Mouse (Mus musculus) macrophage (primary cell): ENCODE data around the gene Bcr. TPM values are rescaled to one million over a fixed set of nuclear protein-coding genes. Genes with fewer than 3 reads are reported as not detected.

Experiments used
- H3K27ac ChIP-seq: fragments of 350-480 bp; formaldehyde crosslinking; 2 replicates; pipeline ENCODE4 v1.9.0; 2021
- H3K36me3 ChIP-seq: fragments of 350-480 bp; formaldehyde crosslinking; 2 replicates; pipeline ENCODE4 v1.9.0; 2021; ENCODE audit errors: inconsistent target
- H3K4me3 ChIP-seq: fragments of 350-480 bp; formaldehyde crosslinking; 2 replicates; pipeline ENCODE4 v1.9.0; 2021; ENCODE audit errors: inconsistent target
- H3K79me2 ChIP-seq: fragments of 350-480 bp; formaldehyde crosslinking; 2 replicates; pipeline ENCODE4 v1.9.0; 2021; ENCODE audit errors: inconsistent target
- WGBS: methylation state at CpG from one replicate; pipeline ENCODE4 v1.1.7; 2026; ENCODE audit warnings: inconsistent platforms; ENCODE audit not compliant: missing documents; 5-methylcytosine and 5-hydroxymethylcytosine counted together
- polyA plus RNA-seq: library from polyadenylated mRNA; stranded (reverse); fragments of 250-400 nt; gene quantifications from 3 replicates; pipeline ENCODE4 v1.2.4, GENCODE M21; 2018; ENCODE audit warnings: inconsistent platforms

Bcr gene
- polyA plus RNA-seq, 1 experiment from 2014 or later, result 1.4 TPM

- no peak overlapping the region for H3K4me3 ChIP-seq
- peaks cover 58% of the 10 kb centered on the region for H3K79me2 ChIP-seq
- 84% methylated on average over 4 of the region's 4 CpGs for WGBS
- H3K36me3 ChIP-seq, result peaks cover 24% of the 10 kb centered on the region; the same call in 1 of the 2 replicates
- no peak overlapping the region for H3K27ac ChIP-seq
These were observed 170.2 kb downstream of the Bcr start for GRCm38 (mm10) chr10:75230572-75230971.

GRCm38 (mm10) chr10:75231876-75232275 lies 171.5 kb downstream of the Bcr start:
- Histone ChIP-seq H3K79me2 (peaks cover 49% of the 10 kb centered on the region), H3K36me3 (peaks cover 31% of the 10 kb centered on the region; the same call in 1 of the 2 replicates), H3K4me3 (no peak overlapping the region), H3K27ac (no peak overlapping the region)
- WGBS, result 92% methylated on average over 1 of the region's 1 CpGs

GRCm38 (mm10) chr10:75232612-75233155 lies 172.3 kb downstream of the Bcr start:
- peaks cover 45% of the 10 kb centered on the region for H3K79me2 ChIP-seq
- peaks cover 31% of the 10 kb centered on the region; the same call in 1 of the 2 replicates for H3K36me3 ChIP-seq
- no peak overlapping the region for H3K27ac ChIP-seq
- 87% methylated on average over 4 of the region's 4 CpGs for WGBS
- no peak overlapping the region for H3K4me3 ChIP-seq

- Histone ChIP-seq H3K79me2 (peaks cover 37% of the 10 kb centered on the region; the same call in 1 of the 2 replicates), H3K4me3 (no peak overlapping the region), H3K36me3 (peaks cover 35% of the 10 kb centered on the region; the same call in 1 of the 2 replicates), H3K27ac (no peak overlapping the region)
- WGBS, result 89% methylated on average over 2 of the region's 2 CpGs
These were observed 173.1 kb downstream of the Bcr start for GRCm38 (mm10) chr10:75233489-75233888.

Other genes starting within 250 kb of the Bcr start
- gene Gnaz, start 93.4 kb upstream of the Bcr start, polyA plus RNA-seq, result 0.09 to 0.59 TPM in 2 of 3 replicates, not detected in the other
- not detected in 3 replicates for gene Rsph14, start 28.0 kb upstream of the Bcr start, polyA plus RNA-seq
- gene Rab36, start 23.5 kb upstream of the Bcr start, polyA plus RNA-seq, result 0.12 to 0.20 TPM (median 0.13 TPM) in 3 replicates
- gene Specc1l, start 151.5 kb downstream of the Bcr start, polyA plus RNA-seq, result 26.2 to 38.4 TPM (median 38.1 TPM) in 3 replicates